Mouse (Mus musculus): ENCODE data around the gene Lta. TPM values are rescaled to one million over a fixed set of nuclear protein-coding genes. Genes with fewer than 3 reads are reported as not detected.

Lta gene
- polyA plus RNA-seq, 1 experiment, result 1.1 TPM

DNA sequence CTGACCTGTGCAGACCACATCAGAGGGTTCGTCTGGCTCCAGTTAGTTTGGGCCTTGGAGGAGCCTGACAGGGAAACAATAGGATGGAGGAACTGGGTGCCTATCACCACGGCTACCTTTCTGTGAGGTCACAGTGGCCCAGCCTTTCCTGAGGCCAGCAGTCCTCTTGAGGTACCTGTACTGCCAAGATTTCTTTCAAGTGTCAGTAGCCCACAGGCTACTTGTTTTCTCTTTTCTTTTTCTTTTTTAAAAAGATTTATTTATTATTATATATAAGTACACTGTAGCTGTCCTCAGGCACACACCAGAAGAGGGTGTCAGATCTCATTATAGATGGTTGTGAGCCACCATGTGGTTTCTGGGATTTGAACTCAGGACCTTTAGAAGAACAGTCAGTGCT, 29.2 kb downstream of the Lta start, which contains the start of gene Aif1:
Gene Aif1 (minus strand): TSS at position 101 of the 400 bp plus-strand sequence.
- H3K4me1 ChIP-seq (ENCODE audit: control insufficient read depth, insufficient read depth, low read length), result peaks cover 3% of the 10 kb centered on the region; the same call in 1 of the 2 replicates
- no peak for DNase-seq
- no peak within 1 kb of the TSS for H3K4me3 ChIP-seq (replicated peaks; ENCODE audit: extremely low read depth, low read depth, low read length)
- 60% methylated on average over 2 of the region's 2 CpGs for WGBS
- TF ChIP-seq POLR2A (IDR thresholded peaks at IDR 0.05; ENCODE audit: borderline replicate concordance, extremely low read depth, low read depth, low read length) (no peak), CTCF (IDR thresholded peaks at IDR 0.05; ENCODE audit: insufficient read depth, low read length) (no peak)

DNA sequence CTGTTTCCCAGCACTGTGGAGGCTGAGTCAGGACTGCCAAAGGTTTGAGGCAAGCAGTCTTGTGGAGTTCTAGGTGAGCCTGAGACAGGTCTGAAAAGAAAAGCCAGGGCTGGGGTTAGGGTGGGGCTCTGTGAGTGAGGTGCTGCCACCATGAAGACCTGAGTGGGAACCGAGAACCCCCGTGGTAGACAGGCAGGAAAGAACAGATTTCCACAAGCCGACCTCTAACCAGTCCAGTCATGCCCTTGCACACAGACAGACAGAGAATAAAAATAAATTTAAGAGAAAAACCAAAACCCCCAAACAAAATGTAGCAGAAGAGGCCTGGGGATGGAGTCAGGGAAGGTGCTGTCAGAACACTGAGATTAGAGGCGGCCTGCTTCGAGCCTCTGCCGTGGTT, 29.8 kb downstream of the Lta start:
- Histone ChIP-seq H3K4me1 (ENCODE audit: control insufficient read depth, insufficient read depth, low read length) (peaks cover 3% of the 10 kb centered on the region; the same call in 1 of the 2 replicates), H3K4me3 (replicated peaks; ENCODE audit: extremely low read depth, low read depth, low read length) (no peak overlapping the region)
- TF ChIP-seq POLR2A (IDR thresholded peaks at IDR 0.05; ENCODE audit: borderline replicate concordance, extremely low read depth, low read depth, low read length) (no peak), CTCF (IDR thresholded peaks at IDR 0.05; ENCODE audit: insufficient read depth, low read length) (no peak)
- no peak for DNase-seq
- WGBS, result 76% methylated on average over 6 of the region's 6 CpGs

DNA sequence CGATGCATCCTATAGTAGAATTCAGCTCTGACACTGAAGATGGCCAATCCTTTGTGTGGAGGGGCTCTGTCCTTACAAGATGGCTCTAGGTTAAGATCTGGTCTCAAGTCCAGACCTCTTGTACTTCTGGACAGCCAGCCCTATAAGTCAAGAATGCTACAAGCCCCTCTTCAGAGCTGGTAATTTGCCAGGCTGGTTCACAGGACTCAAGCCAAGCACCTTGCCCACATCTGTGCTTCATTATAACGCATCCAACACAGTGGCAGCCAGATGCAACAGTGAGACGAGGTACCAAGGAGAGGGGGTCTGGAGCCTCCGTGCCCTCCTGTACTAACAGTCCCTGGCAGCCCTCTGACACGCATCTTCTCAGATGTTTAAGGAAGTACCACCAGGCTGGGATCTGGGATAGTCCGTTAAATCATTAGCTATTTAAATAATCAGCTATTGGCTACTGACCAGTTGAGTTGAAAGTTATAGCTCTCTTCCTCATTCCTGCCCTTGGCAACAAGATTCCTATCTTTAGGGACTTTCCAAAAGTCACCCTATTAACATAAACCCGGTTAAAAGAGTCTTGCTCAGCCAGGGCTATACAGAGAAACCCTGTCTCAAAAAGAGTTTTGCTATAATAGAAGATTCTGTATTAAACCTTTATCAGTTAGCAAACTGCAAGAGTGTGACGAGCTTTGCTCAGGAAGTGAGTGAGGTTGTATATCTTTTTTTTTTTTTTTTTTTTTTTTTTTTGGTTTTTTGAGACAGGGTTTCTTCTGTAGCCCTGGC, 30.8 kb downstream of the Lta start:
- no peak for TF ChIP-seq CTCF (IDR thresholded peaks at IDR 0.05; ENCODE audit: insufficient read depth, low read length)
- TF ChIP-seq POLR2A (IDR thresholded peaks at IDR 0.05; ENCODE audit: borderline replicate concordance, extremely low read depth, low read depth, low read length), result no peak
- DNase-seq, result no peak
- Histone ChIP-seq H3K4me3 (replicated peaks; ENCODE audit: extremely low read depth, low read depth, low read length) (no peak overlapping the region), H3K4me1 (ENCODE audit: control insufficient read depth, insufficient read depth, low read length) (peaks cover 3% of the 10 kb centered on the region; the same call in 1 of the 2 replicates)
- 46% methylated on average over 8 of the region's 8 CpGs for WGBS

DNA sequence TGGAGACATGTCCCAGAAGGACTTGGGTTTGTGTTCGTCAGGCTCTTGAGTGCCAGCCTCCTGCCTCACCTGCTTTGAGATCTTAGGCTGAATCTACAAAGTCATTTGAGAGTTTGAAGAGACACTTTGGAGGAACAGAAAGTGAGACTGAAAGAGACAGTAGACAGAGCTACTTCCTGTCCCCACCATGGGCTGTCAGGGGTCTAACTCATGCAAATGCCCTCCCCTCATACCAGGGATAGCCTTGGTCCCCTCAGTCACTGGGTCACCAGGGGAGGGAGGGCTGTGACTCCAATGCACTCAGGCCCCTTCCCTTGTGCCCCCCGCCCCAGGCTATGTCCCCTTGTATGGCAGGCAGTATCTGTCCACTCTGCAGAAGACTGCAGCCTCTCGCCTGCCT, 31.8 kb downstream of the Lta start:
- peaks cover 3% of the 10 kb centered on the region; the same call in 1 of the 2 replicates for H3K4me1 ChIP-seq (ENCODE audit: control insufficient read depth, insufficient read depth, low read length)
- 78% methylated on average over 3 of the region's 3 CpGs for WGBS
- no peak for TF ChIP-seq CTCF (IDR thresholded peaks at IDR 0.05; ENCODE audit: insufficient read depth, low read length)
- TF ChIP-seq POLR2A (IDR thresholded peaks at IDR 0.05; ENCODE audit: borderline replicate concordance, extremely low read depth, low read depth, low read length), result no peak
- H3K4me3 ChIP-seq (replicated peaks; ENCODE audit: extremely low read depth, low read depth, low read length), result no peak overlapping the region
- DNase-seq, result no peak

DNA sequence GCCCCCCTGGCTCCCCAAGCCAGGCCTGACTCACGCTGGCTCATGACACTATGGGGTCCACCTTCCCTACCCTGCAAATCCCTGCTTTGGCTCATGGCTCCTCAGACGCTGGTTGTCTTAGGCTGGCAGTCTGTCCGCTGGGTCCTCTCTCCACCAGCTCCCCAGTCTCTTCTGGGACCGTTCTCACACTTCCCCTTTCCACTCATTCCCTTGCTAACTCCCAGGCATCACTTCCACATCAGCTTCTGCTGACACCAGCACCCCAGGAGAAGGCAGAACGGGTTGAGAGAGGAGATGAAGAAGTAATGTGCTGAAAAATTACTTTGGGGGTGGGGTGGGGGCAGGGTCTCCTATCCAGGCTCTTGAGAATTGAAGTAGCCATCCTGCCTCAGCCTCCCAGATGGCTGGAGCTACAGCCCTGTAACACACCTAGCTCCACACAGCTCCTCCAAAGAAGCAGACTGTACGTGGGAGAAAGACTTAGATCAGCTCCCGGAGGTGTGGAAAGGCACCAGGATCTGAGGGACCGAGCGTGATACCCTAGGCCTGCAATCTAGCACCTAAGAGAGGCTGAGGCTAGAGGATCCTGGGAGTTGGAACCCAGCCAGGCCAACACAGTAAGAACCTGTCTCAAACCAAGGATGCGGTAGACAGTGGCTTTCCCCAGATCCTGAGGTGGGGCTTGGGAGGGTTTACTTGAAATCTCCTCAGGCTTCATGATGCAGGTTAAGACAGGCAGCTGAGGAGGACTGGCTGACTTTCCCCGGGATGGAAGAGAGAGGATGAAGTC, 32.5 kb downstream of the Lta start:
- 62% methylated on average over 11 of the region's 11 CpGs for WGBS
- no peak for DNase-seq
- H3K4me3 ChIP-seq (replicated peaks; ENCODE audit: extremely low read depth, low read depth, low read length), result no peak overlapping the region
- TF ChIP-seq CTCF (IDR thresholded peaks at IDR 0.05; ENCODE audit: insufficient read depth, low read length) (no peak), POLR2A (IDR thresholded peaks at IDR 0.05; ENCODE audit: borderline replicate concordance, extremely low read depth, low read depth, low read length) (no peak)
- H3K4me1 ChIP-seq (ENCODE audit: control insufficient read depth, insufficient read depth, low read length), result peaks cover 3% of the 10 kb centered on the region; the same call in 1 of the 2 replicates

DNA sequence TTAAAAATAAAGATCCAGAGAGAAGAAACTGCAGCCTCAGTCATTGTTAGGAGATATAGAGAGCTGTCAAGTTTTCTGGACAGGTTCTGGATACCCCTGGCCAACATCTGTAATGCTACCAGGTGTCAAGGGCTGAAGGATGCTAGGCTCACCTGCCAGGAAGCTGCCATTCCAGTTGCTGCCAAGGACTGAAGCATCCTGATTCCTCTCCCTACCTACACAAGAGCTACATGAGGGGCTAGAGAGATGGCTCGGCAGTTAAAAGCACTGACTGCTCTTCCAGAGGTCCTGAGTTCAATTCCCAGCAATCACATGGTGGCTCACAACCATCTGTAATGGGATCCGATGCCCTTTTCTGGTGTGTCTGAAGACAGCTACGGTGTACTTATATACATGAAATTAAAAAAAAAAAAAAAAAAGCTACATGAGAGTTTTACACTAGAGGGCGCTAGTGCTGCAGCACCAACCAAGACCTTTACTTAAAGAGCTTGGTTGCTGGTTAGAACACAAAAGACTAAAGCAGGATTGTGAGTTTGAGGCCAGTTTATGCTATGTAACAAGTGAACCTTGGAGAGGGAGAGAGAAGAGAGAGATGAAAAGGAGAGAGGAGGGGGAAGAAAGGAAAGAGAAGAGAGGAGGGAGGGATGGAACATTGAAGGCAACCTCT, 36.5 kb downstream of the Lta start:
- Histone ChIP-seq H3K4me3 (replicated peaks; ENCODE audit: extremely low read depth, low read depth, low read length) (no peak overlapping the region), H3K4me1 (ENCODE audit: control insufficient read depth, insufficient read depth, low read length) (peaks cover 6% of the 10 kb centered on the region; the same call in 1 of the 2 replicates)
- 9% methylated on average over 4 of the region's 4 CpGs for whole genome bisulfite sequencing
- DNase-seq, result no peak
- TF ChIP-seq CTCF (IDR thresholded peaks at IDR 0.05; ENCODE audit: insufficient read depth, low read length) (no peak), POLR2A (IDR thresholded peaks at IDR 0.05; ENCODE audit: borderline replicate concordance, extremely low read depth, low read depth, low read length) (no peak)

DNA sequence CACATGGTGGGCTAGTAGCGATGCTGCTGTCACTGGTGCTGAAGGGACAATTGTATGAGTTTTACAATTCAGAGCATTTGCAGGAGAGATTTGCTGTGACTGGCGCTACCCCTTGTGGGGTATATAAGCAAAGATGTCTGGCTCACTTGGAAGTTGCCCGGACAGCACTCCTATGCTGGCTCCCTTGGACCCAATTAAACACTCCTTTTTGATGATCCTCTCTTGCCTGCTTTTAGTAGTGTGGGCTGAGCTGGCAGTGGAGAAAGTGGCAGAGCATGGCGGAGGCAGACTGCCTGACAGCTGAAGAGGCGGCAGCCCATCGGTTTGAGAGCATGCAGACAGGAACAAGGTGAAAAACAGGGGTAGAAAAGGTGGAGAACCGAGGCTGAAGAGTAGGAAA, 37.4 kb downstream of the Lta start:
- Histone ChIP-seq H3K4me1 (ENCODE audit: control insufficient read depth, insufficient read depth, low read length) (peaks cover 10% of the 10 kb centered on the region), H3K4me3 (replicated peaks; ENCODE audit: extremely low read depth, low read depth, low read length) (no peak overlapping the region)
- no peak for DNase-seq
- WGBS, result 89% methylated on average over 7 of the region's 7 CpGs
- TF ChIP-seq POLR2A (IDR thresholded peaks at IDR 0.05; ENCODE audit: borderline replicate concordance, extremely low read depth, low read depth, low read length) (no peak), CTCF (IDR thresholded peaks at IDR 0.05; ENCODE audit: insufficient read depth, low read length) (no peak)

DNA sequence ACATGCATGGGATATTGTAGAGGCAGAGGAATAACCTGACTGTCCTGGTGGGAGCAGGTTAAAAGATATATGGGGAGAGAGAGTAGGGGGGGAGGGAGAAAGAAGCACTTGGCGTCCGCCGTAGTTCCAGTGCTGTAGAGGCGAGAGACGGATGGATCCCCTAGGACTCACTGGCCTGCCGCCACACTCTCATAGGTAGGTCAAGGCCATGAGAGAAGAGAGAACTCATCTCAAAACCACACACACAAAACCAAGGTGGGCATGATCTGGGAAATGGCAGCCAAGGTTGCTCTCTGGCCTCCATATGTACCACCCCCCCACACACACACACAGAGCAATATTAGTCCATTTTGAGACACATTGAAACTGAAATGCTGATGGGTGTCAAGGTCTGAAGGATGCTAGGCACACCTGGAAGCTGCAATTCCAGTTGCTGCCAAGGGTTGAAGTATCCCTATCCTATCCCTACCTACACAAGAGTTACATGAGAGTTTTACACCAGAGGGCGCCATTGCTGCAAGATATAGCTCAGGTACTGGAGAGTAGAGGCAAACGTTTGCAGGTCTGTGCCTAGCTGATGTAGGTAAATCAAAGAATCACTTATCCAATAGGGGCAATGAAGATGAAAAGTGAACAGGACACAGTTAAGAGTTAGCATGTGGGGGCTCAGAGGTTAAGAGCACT, 38.7 kb downstream of the Lta start:
- peak; percentile 41; the same call in 1 of the 2 replicates for TF ChIP-seq CTCF (IDR thresholded peaks at IDR 0.05; ENCODE audit: insufficient read depth, low read length)
- no peak for TF ChIP-seq POLR2A (IDR thresholded peaks at IDR 0.05; ENCODE audit: borderline replicate concordance, extremely low read depth, low read depth, low read length)
- WGBS, result 71% methylated on average over 8 of the region's 8 CpGs
- peak; percentile 50 for DNase-seq
- H3K4me1 ChIP-seq (ENCODE audit: control insufficient read depth, insufficient read depth, low read length), result peaks cover 21% of the 10 kb centered on the region
- H3K4me3 ChIP-seq (replicated peaks; ENCODE audit: extremely low read depth, low read depth, low read length), result no peak overlapping the region

All from lung, adult 2 months (tissue).